Mouse (Mus musculus): Measurements from ENCODE around the gene Ercc6. TPM values are rescaled to one million over a fixed set of nuclear protein-coding genes. Genes with fewer than 3 reads are reported as not detected.
A peak's percentile ranks its signal among the peaks of the same experiment; 100 is the strongest.

Ercc6 gene
- 18.7 to 28.1 TPM (median 23.0 TPM) in 3 replicates for total RNA-seq (2017)

- peak; percentile 93 for ATAC-seq (replicated peaks; ENCODE audit: insufficient number of reproducible peaks, low FRiP score, low TSS enrichment, poor library complexity, severe bottlenecking)
Measured at GRCm38 (mm10) chr14:32513336-32514032, at the start of gene Ercc6. Ercc6 (plus strand) TSS chr14:32513521.

GRCm38 (mm10) chr14:32464601-32465505 lies 48.5 kb upstream of the Ercc6 start, which contains the start of gene Slc18a3:
Slc18a3 (minus strand) TSS chr14:32464850.
- ATAC-seq (replicated peaks; ENCODE audit: insufficient number of reproducible peaks, low FRiP score, low TSS enrichment, poor library complexity, severe bottlenecking), result no peak

- ATAC-seq (replicated peaks; ENCODE audit: insufficient number of reproducible peaks, low FRiP score, low TSS enrichment, poor library complexity, severe bottlenecking), result no peak
Measured at GRCm38 (mm10) chr14:32465506-32465870, 47.8 kb upstream of the Ercc6 start.

DNA sequence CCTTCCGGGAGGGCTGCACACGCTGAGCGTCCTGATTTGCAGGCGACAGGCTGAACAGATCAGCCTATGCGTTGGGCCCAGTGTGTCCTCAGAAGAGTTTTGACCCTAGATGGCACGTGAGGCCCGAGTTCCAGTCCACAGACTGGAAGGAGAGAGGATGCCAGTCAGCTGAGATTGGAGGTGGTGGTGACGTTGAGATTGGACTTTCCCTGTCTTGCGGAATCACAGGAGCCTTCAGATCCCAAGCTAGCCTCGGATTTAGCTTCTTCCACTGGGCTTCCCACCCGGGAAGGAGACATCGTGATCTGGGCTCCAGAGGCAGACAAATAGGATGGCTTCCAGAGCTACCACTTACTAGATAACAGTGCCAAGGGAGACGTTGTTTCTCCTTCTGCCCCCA lies 47.4 kb upstream of the Ercc6 start, which contains the start of gene Chat:
Chat (minus strand) TSS at position 101 of the 400 bp plus-strand sequence.
- no peak for ATAC-seq (replicated peaks; ENCODE audit: insufficient number of reproducible peaks, low FRiP score, low TSS enrichment, poor library complexity, severe bottlenecking)

- no peak for ATAC-seq (replicated peaks; ENCODE audit: insufficient number of reproducible peaks, low FRiP score, low TSS enrichment, poor library complexity, severe bottlenecking)
Measured at GRCm38 (mm10) chr14:32467606-32468005, 45.7 kb upstream of the Ercc6 start.

- ATAC-seq (replicated peaks; ENCODE audit: insufficient number of reproducible peaks, low FRiP score, low TSS enrichment, poor library complexity, severe bottlenecking), result no peak
Measured at GRCm38 (mm10) chr14:32472996-32473395, 40.3 kb upstream of the Ercc6 start.

DNA sequence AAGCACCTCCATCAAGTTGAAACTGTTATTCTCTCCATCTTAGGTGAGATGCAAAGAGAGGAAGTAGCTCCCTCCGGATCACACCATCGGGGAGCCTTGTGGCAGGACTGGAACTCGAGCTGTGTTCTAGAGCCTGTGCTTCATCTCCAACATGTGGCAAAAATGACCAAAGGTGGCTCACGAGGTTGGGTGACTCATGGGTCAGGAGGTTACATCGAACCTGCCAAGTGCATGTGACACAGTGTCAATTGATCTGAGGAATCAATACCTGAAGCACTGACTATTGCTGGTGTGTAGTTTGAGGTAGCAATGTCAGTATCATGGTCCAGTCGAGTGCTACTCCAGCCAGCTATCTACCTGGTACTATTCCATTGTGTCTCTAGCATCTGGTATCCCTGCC lies 36.8 kb upstream of the Ercc6 start:
- ATAC-seq (replicated peaks; ENCODE audit: insufficient number of reproducible peaks, low FRiP score, low TSS enrichment, poor library complexity, severe bottlenecking), result no peak

DNA sequence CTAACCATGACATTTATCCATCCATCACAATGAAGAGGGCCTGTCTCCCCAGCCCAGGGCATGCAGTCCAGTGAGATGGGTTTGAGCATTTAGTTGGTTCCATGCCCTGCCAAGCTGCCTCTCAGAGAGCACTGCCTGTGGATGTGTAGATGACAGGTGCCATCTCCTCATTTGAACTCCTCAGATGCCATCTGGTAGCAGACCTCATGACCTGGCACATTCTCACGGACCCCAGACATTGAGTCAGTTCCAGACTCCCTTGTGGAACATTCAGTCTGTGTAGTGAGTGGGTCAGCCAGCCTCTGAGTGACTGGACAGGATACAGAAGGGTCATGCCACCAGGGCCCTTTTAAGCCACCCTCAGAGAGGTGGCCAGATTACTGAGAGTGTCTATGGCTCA lies 35.7 kb upstream of the Ercc6 start:
- ATAC-seq (replicated peaks; ENCODE audit: insufficient number of reproducible peaks, low FRiP score, low TSS enrichment, poor library complexity, severe bottlenecking), result no peak

GRCm38 (mm10) chr14:32482061-32482460 lies 31.3 kb upstream of the Ercc6 start:
- peak; percentile 85; the same call in 1 of the 2 replicates for ATAC-seq (replicated peaks; ENCODE audit: insufficient number of reproducible peaks, low FRiP score, low TSS enrichment, poor library complexity, severe bottlenecking)

DNA sequence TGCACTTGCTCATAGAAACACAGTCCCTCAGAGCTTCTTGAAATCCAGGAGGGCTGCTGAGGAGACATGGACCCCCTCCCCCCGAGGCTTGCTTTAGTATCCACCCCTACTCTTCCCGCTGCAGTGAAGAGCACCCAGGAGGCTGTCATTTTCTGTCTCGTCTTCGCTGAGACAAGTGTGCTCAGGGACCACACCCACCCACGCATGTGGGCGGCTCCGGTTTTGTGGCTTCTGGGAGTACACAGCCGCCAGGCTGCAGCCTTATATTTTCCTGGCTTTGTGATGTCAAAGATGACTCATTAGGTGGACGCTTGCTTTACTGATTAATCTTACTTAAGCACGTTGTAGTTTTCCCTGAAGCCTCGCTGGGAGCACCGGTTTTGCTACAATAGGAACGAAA lies 20.8 kb upstream of the Ercc6 start:
- ATAC-seq (replicated peaks; ENCODE audit: insufficient number of reproducible peaks, low FRiP score, low TSS enrichment, poor library complexity, severe bottlenecking), result no peak

- ATAC-seq (replicated peaks; ENCODE audit: insufficient number of reproducible peaks, low FRiP score, low TSS enrichment, poor library complexity, severe bottlenecking), result no peak
Measured at GRCm38 (mm10) chr14:32496115-32496850, 17.0 kb upstream of the Ercc6 start.

GRCm38 (mm10) chr14:32501303-32501702 lies 12.0 kb upstream of the Ercc6 start:
- no peak for ATAC-seq (replicated peaks; ENCODE audit: insufficient number of reproducible peaks, low FRiP score, low TSS enrichment, poor library complexity, severe bottlenecking)

DNA sequence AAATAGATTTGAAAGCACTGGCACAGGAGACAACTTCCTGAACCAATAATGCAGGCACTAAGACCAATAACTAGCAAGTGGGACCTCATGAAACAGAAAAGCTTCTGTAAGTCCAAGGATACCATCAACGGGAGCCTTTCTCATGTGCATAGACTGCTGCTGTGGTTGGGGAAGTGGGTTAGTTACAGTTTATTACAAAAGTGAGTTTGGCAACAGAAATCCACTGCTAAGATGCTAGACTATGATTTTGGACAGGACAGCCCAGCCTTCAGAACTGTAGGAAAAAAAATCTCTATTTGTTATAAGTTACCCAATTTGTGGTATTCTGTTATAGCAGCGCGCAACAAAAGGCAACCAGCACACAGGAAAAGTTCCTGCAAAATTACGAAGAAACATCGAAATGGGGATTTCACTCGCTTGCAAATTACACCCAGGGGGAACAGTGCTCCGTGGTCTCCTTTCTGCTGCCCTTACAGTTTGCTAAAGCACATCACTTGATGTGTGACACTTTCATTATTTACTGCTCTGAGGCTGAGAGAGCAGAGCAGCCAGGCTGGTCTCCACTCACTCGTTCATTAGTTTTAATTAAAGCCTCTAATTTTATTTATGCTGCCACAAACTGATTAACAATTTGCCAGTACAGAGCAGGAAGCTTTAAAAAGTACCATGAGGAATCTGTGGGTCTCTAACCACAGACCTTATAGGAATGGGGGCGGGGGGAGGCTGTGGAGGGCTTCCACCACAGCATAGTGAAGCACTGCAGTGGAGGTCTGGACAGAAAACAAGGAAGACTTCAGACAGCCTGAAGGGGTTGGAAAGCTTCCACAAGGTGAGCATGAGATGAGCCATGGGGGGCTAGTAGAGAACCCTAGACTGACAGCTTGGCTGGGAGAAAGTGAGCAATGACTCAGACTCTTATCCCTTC lies 10.3 kb upstream of the Ercc6 start:
- ATAC-seq (replicated peaks; ENCODE audit: insufficient number of reproducible peaks, low FRiP score, low TSS enrichment, poor library complexity, severe bottlenecking), result no peak

DNA sequence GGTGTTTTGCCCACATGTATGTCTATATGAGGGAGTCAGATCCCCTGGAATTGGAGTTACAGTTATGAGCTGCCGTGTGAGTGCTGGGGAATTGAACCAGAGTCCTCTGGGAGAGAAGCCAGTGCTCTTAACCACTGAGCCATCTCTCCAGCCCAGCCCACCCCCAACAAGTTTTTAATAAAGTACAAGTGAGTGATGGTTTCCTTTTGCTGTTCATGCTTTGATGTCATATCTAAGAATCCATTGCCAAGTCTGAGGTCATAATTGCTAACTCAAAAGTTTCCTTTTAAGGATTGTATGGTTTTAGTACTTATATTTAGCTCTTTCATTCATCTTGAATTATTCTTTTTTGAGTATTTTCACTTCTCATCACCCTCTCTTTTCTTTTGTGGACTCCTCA lies 9.4 kb upstream of the Ercc6 start:
- ATAC-seq (replicated peaks; ENCODE audit: insufficient number of reproducible peaks, low FRiP score, low TSS enrichment, poor library complexity, severe bottlenecking), result no peak

DNA sequence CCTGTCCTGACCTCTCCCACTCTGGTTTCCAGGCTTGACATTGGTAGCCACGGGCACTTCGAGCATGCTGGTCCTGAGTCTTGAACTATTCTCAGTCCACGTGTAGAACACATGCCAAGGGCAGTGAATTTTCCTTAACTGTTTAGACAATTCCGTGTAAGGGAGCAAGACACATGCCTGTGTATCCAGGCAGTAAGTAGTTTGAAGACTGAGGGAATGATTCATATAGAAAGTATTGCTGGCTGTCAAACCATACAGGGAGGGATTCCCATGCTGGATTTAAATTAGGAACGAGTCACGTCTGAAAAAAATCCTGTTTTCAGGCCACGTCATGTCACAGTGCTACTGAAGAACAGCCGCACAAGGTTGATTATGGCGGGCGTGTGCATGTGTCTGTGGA lies 7.0 kb upstream of the Ercc6 start:
- ATAC-seq (replicated peaks; ENCODE audit: insufficient number of reproducible peaks, low FRiP score, low TSS enrichment, poor library complexity, severe bottlenecking), result no peak

DNA sequence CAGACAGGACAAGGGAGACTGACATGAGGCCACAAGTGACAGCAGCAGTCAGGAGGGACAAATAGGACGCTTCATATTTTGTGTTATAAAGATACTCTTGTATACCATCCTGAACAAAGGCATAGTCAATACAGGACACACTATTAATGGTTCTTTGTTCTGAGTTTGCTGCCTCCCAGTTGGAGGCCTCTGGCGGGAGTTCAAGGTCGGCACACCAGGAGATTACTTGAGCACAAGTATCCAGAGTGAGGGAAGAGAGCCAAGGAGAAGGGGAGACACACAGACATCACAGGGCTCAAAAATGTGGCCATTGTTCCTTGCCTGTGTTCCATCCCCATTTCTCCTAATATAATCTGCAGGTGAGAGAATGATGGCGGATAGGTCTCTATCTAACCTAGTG lies 6.1 kb upstream of the Ercc6 start:
- ATAC-seq (replicated peaks; ENCODE audit: insufficient number of reproducible peaks, low FRiP score, low TSS enrichment, poor library complexity, severe bottlenecking), result no peak

- ATAC-seq (replicated peaks; ENCODE audit: insufficient number of reproducible peaks, low FRiP score, low TSS enrichment, poor library complexity, severe bottlenecking), result no peak
Measured at GRCm38 (mm10) chr14:32508105-32508835, 5.1 kb upstream of the Ercc6 start.

All from monocyte, adult 5-6 weeks (primary cell).